Mouse (Mus musculus): ENCODE measurements around the gene Dnajc6. TPM values are rescaled to one million over a fixed set of nuclear protein-coding genes. Genes with fewer than 3 reads are reported as not detected.

The Dnajc6 gene
- polyA plus RNA-seq, 1 experiment, result 1.5 TPM

DNA sequence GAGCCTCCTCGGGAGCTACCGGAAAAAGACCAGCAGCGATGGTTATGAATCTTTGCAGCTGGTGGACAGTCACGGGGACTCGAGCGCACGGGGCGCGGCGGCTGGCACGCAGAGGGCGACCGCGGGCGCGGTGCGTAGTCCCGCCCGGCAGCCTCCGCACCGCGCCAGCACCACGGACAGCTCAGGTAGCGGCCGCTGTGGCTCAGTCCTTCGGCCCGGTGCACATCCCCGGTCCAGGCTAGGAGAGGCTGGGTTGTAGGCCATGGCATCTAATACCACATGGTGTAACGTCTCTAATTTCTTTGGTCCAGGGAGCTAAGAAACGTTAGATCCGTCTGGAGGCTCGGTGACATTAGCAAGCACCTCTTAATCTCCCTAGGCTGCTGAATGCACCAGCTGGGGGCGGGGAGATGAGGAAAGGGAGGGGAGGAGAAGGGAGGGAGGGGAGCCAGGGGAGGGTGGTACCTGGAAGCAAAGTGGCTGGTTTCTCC is 54.3 kb downstream of the Dnajc6 start:
- H3K36me3 ChIP-seq (ENCODE audit: control insufficient read depth, insufficient read depth, low read length), result no peaks in the 10 kb centered on the region
- no peaks in the 10 kb centered on the region; the same call in 1 of the 2 replicates for H3K27me3 ChIP-seq (ENCODE audit: control insufficient read depth, insufficient read depth, low read length)
- TF ChIP-seq POLR2A (IDR thresholded peaks at IDR 0.05; ENCODE audit: control insufficient read depth, low read depth, low read length), result no peak
- no peak for TF ChIP-seq CTCF (IDR thresholded peaks at IDR 0.05; ENCODE audit: control insufficient read depth, insufficient read depth, insufficient replicate concordance, low read depth, low read length)
- no peak overlapping the region for H3K27ac ChIP-seq (ENCODE audit: control insufficient read depth, insufficient read depth, low read depth, low read length)
- peak overlapping the region; percentile 37 for H3K4me3 ChIP-seq (ENCODE audit: control insufficient read depth, low read depth, low read length)
- peaks cover 8% of the 10 kb centered on the region for H3K4me1 ChIP-seq (ENCODE audit: control insufficient read depth, insufficient read depth, low read length)

DNA sequence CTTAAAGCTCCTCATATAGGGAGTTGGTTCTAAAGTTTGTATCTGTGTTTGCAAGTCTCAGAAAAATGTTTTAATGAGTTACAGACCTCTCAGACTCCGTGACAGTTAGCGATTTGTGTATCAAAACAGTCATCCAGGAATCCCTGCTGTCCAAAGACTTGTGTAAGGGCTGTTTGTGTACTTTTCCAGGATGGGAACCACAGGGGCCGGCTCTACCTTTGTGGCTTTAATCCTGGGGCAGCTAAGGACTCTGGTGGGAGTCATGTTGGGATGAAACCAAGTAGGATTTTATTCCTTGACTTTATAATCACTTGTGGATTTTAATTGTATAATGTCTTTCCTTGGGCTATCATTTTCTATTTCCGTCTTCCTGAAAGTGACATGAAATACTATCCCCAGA is 55.0 kb downstream of the Dnajc6 start:
- Histone ChIP-seq H3K36me3 (ENCODE audit: control insufficient read depth, insufficient read depth, low read length) (no peaks in the 10 kb centered on the region), H3K4me1 (ENCODE audit: control insufficient read depth, insufficient read depth, low read length) (peaks cover 8% of the 10 kb centered on the region), H3K4me3 (ENCODE audit: control insufficient read depth, low read depth, low read length) (no peak overlapping the region), H3K27me3 (ENCODE audit: control insufficient read depth, insufficient read depth, low read length) (no peaks in the 10 kb centered on the region; the same call in 1 of the 2 replicates), H3K27ac (ENCODE audit: control insufficient read depth, insufficient read depth, low read depth, low read length) (no peak overlapping the region)
- no peak for TF ChIP-seq POLR2A (IDR thresholded peaks at IDR 0.05; ENCODE audit: control insufficient read depth, low read depth, low read length)
- TF ChIP-seq CTCF (IDR thresholded peaks at IDR 0.05; ENCODE audit: control insufficient read depth, insufficient read depth, insufficient replicate concordance, low read depth, low read length), result no peak

DNA sequence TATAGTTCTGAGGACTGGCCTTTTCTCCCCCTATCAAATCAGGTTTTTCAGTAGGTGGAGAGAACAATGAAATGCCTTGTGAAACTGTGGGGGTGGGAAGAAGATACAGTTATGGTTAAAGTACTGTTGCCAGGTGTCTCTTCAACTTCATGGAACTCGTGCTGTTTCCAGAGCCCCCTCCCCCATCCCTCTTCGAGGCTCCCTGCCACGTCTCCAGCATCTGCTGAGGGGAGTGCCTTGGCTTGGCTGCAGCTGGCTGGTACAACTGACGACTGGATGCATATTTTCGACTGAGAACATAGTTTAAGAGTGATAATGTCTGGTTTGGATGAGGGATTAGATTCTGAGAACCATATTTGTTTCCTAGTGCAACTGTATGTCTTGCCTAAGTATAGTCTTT is 55.9 kb downstream of the Dnajc6 start:
- Histone ChIP-seq H3K27me3 (ENCODE audit: control insufficient read depth, insufficient read depth, low read length) (no peaks in the 10 kb centered on the region; the same call in 1 of the 2 replicates), H3K36me3 (ENCODE audit: control insufficient read depth, insufficient read depth, low read length) (no peaks in the 10 kb centered on the region), H3K4me1 (ENCODE audit: control insufficient read depth, insufficient read depth, low read length) (peaks cover 8% of the 10 kb centered on the region), H3K27ac (ENCODE audit: control insufficient read depth, insufficient read depth, low read depth, low read length) (no peak overlapping the region), H3K4me3 (ENCODE audit: control insufficient read depth, low read depth, low read length) (no peak overlapping the region)
- TF ChIP-seq POLR2A (IDR thresholded peaks at IDR 0.05; ENCODE audit: control insufficient read depth, low read depth, low read length) (no peak), CTCF (IDR thresholded peaks at IDR 0.05; ENCODE audit: control insufficient read depth, insufficient read depth, insufficient replicate concordance, low read depth, low read length) (no peak)

DNA sequence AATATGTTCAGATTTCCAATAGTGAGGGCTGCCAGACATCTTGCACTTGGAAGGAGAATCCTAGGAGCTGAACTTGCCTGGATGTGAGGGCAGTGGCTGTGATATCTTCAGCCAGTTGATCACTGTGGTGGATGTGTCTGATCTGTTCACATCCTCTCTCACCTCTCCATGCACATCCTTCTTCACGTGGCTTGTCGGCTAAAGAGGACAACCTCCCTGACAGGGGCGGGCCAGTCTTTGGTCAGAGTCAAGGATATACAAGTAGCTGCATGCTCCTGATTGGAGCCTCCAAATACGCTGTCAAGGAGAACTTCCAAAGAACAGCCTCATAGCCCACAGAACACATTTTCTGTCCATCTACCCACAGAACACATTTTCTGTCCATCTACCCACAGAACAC is 58.6 kb downstream of the Dnajc6 start:
- no peaks in the 10 kb centered on the region; the same call in 1 of the 2 replicates for H3K27me3 ChIP-seq (ENCODE audit: control insufficient read depth, insufficient read depth, low read length)
- H3K36me3 ChIP-seq (ENCODE audit: control insufficient read depth, insufficient read depth, low read length), result no peaks in the 10 kb centered on the region
- no peak for TF ChIP-seq POLR2A (IDR thresholded peaks at IDR 0.05; ENCODE audit: control insufficient read depth, low read depth, low read length)
- TF ChIP-seq CTCF (IDR thresholded peaks at IDR 0.05; ENCODE audit: control insufficient read depth, insufficient read depth, insufficient replicate concordance, low read depth, low read length), result no peak
- no peak overlapping the region for H3K27ac ChIP-seq (ENCODE audit: control insufficient read depth, insufficient read depth, low read depth, low read length)
- H3K4me3 ChIP-seq (ENCODE audit: control insufficient read depth, low read depth, low read length), result no peak overlapping the region
- H3K4me1 ChIP-seq (ENCODE audit: control insufficient read depth, insufficient read depth, low read length), result peaks cover 6% of the 10 kb centered on the region

DNA sequence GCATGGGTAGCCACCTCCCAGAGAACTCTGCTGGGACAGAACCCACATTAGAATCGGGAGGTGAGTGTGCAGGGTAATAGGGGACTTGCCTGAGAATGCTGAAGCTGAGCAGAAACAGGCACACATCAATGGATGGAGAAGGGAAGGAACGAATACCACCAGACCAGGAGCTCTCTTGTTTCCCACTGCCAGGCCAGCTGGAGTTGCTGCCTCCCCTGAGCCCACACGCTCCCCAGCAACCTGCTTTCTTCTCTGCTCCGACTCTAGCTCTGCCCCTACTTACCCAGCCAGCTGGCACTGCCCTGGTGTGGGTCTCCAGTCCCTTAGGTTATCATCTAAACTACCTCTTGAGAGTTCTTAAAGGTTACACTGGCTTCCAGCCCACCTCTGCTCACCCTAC is 63.7 kb downstream of the Dnajc6 start:
- no peaks in the 10 kb centered on the region for H3K27me3 ChIP-seq (ENCODE audit: control insufficient read depth, insufficient read depth, low read length)
- H3K36me3 ChIP-seq (ENCODE audit: control insufficient read depth, insufficient read depth, low read length), result no peaks in the 10 kb centered on the region
- H3K4me3 ChIP-seq (ENCODE audit: control insufficient read depth, low read depth, low read length), result no peak overlapping the region
- no peak for TF ChIP-seq CTCF (IDR thresholded peaks at IDR 0.05; ENCODE audit: control insufficient read depth, insufficient read depth, insufficient replicate concordance, low read depth, low read length)
- no peak for TF ChIP-seq POLR2A (IDR thresholded peaks at IDR 0.05; ENCODE audit: control insufficient read depth, low read depth, low read length)
- H3K4me1 ChIP-seq (ENCODE audit: control insufficient read depth, insufficient read depth, low read length), result no peaks in the 10 kb centered on the region
- no peak overlapping the region for H3K27ac ChIP-seq (ENCODE audit: control insufficient read depth, insufficient read depth, low read depth, low read length)

DNA sequence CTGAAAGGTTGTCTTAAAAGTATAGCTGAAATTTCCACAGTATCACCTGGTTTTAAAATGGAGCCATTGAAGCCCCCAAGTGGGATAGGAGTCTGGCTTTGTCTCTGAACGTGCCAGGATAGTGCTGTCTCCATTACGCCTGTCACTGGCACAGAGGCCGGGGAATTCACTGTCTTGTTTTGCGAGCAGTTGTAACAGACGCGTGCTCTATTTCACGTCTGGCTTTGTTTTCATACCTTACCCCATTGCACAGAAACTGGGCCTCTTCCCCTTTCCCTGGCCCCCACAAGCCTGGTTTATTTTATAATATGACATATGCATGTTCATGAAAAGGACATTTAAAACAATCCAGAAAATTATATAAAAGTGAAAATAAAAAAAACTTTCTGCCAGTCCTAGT is 66.4 kb downstream of the Dnajc6 start:
- H3K27me3 ChIP-seq (ENCODE audit: control insufficient read depth, insufficient read depth, low read length), result no peaks in the 10 kb centered on the region
- no peak for TF ChIP-seq POLR2A (IDR thresholded peaks at IDR 0.05; ENCODE audit: control insufficient read depth, low read depth, low read length)
- no peak overlapping the region for H3K27ac ChIP-seq (ENCODE audit: control insufficient read depth, insufficient read depth, low read depth, low read length)
- H3K36me3 ChIP-seq (ENCODE audit: control insufficient read depth, insufficient read depth, low read length), result no peaks in the 10 kb centered on the region
- no peaks in the 10 kb centered on the region for H3K4me1 ChIP-seq (ENCODE audit: control insufficient read depth, insufficient read depth, low read length)
- no peak overlapping the region for H3K4me3 ChIP-seq (ENCODE audit: control insufficient read depth, low read depth, low read length)

DNA sequence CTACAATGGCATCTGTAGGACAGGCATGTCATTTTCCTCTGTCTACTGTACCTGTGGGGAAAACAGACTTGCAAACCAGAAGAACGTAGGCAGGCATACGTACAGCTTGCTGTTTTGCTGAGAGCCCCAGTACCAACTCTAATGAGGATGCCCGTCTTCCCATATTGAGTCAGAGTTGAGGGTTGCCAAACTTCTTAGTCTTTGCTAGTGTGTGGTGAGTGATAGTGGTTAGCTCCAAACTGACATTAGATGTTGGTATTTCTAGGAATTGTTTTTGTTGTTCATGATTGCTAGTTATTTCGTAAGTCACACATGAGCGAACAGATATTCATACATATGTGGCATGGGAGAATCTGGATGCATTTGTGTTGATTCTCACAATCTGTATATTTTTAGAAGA is 67.2 kb downstream of the Dnajc6 start:
- Histone ChIP-seq H3K27ac (ENCODE audit: control insufficient read depth, insufficient read depth, low read depth, low read length) (no peak overlapping the region), H3K27me3 (ENCODE audit: control insufficient read depth, insufficient read depth, low read length) (no peaks in the 10 kb centered on the region), H3K4me3 (ENCODE audit: control insufficient read depth, low read depth, low read length) (no peak overlapping the region), H3K4me1 (ENCODE audit: control insufficient read depth, insufficient read depth, low read length) (no peaks in the 10 kb centered on the region), H3K36me3 (ENCODE audit: control insufficient read depth, insufficient read depth, low read length) (no peaks in the 10 kb centered on the region)
- TF ChIP-seq POLR2A (IDR thresholded peaks at IDR 0.05; ENCODE audit: control insufficient read depth, low read depth, low read length) (no peak), CTCF (IDR thresholded peaks at IDR 0.05; ENCODE audit: control insufficient read depth, insufficient read depth, insufficient replicate concordance, low read depth, low read length) (no peak)

Measured in testis, adult 2 months (tissue).